Mouse (Mus musculus) liver, embryonic 14.5 days (tissue): Measurements from ENCODE around the gene Igtp.
"Not testable (repeated sequence)": the region's sequence is repeated elsewhere in the genome, so short reads cannot be mapped to it uniquely, and the experiment has no call there.

ENCODE experiments used
- CTCF ChIP-seq: IDR thresholded peaks from 2 replicates; pipeline ENCODE4 v1.5.1; 2016; ENCODE audit warnings: antibody characterized with exemption, low read depth, control low read depth
- EP300 ChIP-seq: IDR thresholded peaks from 2 replicates; pipeline ENCODE4 v1.6.1; 2016; ENCODE audit warnings: antibody characterized with exemption, low read depth

DNA sequence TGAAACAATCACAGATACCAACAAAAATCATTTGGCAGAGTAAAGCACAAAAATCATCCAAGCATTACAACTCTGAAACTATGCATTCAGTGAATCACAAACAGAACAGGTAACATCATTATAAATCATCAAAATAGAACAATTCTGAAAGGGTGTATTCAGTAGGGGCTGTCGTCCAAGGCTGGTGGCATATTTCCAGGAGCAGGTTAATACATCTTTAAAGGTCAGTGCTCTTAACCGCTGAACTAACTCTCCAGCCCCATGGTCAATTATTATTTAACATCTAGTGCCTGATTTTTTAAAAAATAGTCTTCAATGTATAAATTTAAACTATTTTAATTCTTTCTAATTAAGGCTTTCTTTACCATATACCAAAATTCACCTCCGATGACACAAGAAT, 35.2 kb downstream of the Igtp start:
- TF ChIP-seq CTCF, EP300: not testable (repeated sequence)
